Mouse (Mus musculus) heart, adult 2 months (tissue): ENCODE results near the gene Zbtb46. TPM values are rescaled to one million over a fixed set of nuclear protein-coding genes. Genes with fewer than 3 reads are reported as not detected.
A peak's percentile ranks its signal among the peaks of the same experiment; 100 is the strongest.

Experiments
- DNase-seq, 2 experiments: peaks; one replicate each; pipeline ENCODE4 v3.0.0; 2021
- H3K27ac ChIP-seq: fragments of 200-600 bp; 2 replicates; pipeline ENCODE4 v1.8.1; 2022
- H3K27me3 ChIP-seq: fragments of 200-500 bp; 2 replicates; pipeline ENCODE4 v1.6.1; 2012; ENCODE audit warnings: mild to moderate bottlenecking, low read length, inconsistent platforms, mixed read lengths; ENCODE audit not compliant: control insufficient read depth, insufficient read depth
- H3K36me3 ChIP-seq: fragments of 200-500 bp; 2 replicates; pipeline ENCODE4 v1.6.1; 2012; ENCODE audit warnings: low read length, inconsistent platforms; ENCODE audit not compliant: control insufficient read depth, insufficient read depth
- H3K4me1 ChIP-seq: fragments of 200-500 bp; 2 replicates; pipeline ENCODE4 v1.6.1; 2011; ENCODE audit warnings: low read length; ENCODE audit not compliant: control insufficient read depth, insufficient read depth
- H3K4me3 ChIP-seq: fragments of 200-600 bp; 2 replicates; pipeline ENCODE4 v1.8.1; 2022
- H3K79me2 ChIP-seq: fragments of 200-500 bp; replicated peaks from 2 replicates; pipeline ENCODE4 v1.6.1; 2012; ENCODE audit warnings: mild to moderate bottlenecking, inconsistent platforms, low read length, moderate library complexity, mixed read lengths; ENCODE audit not compliant: control insufficient read depth, insufficient read depth
- H3K9ac ChIP-seq: fragments of 200-500 bp; 2 replicates; pipeline ENCODE4 v1.6.1; 2012; ENCODE audit warnings: low read depth, mild to moderate bottlenecking, control low read depth, inconsistent platforms, low read length, mixed read lengths
- CTCF ChIP-seq: fragments of 200-600 bp; IDR thresholded peaks from 2 replicates; pipeline ENCODE4 v1.8.1; 2022; ENCODE audit warnings: antibody characterized with exemption, mild to moderate bottlenecking, moderate library complexity
- EP300 ChIP-seq: fragments of 200-500 bp; IDR thresholded peaks from 2 replicates; pipeline ENCODE4 v1.6.1; 2011; ENCODE audit warnings: low read depth, low read length, control low read depth; ENCODE audit not compliant: insufficient read depth
- POLR2A ChIP-seq: fragments of 200-500 bp; IDR thresholded peaks from 2 replicates; pipeline ENCODE4 v1.6.1; 2011; ENCODE audit warnings: mild to moderate bottlenecking, low read depth, low read length, control low read depth; ENCODE audit not compliant: insufficient read depth
- WGBS: fragments of 180-500 bp; shearing (Covaris S2); methylation state at CpG from one replicate; pipeline ENCODE4 v1.1.7; 2018; 5-methylcytosine and 5-hydroxymethylcytosine counted together
- intact Hi-C: fragments of 180-260 bp; cut with DNase I; formaldehyde crosslinking; loops from one replicate; pipeline ENCODE4 v1.15.1; 2025
- polyA plus RNA-seq: library from polyadenylated mRNA; depleted of rRNA; stranded (reverse); fragments of >200 nt; gene quantifications from 2 replicates; pipeline ENCODE4 v1.2.3, GENCODE M21; 2012
- total RNA-seq, 2 experiments: library from RNA; stranded (reverse); gene quantifications; 2 replicates each; pipeline ENCODE4 v1.2.3; 2021

Gene Zbtb46
- total and polyA plus RNA-seq, 3 experiments, result 8.3 to 13.2 (median 10.7) TPM

- Histone ChIP-seq H3K36me3 (no peaks in the 10 kb centered on the region; the same call in 1 of the 2 replicates), H3K4me3 (no peak overlapping the region), H3K27ac (no peak overlapping the region), H3K4me1 (no peaks in the 10 kb centered on the region), H3K79me2 (peaks cover 8% of the 10 kb centered on the region), H3K27me3 (no peaks in the 10 kb centered on the region), H3K9ac (no peak overlapping the region)
- no peak for TF ChIP-seq EP300
- peak; percentile 70 for TF ChIP-seq CTCF
- intact Hi-C loops, result no loop called here
- no peak for DNase-seq
- WGBS, result 93% methylated on average over 2 of the region's 2 CpGs
Observed at GRCm38 (mm10) chr2:181375787-181376186, 83.4 kb downstream of the Zbtb46 start.

- Histone ChIP-seq H3K27me3 (no peaks in the 10 kb centered on the region), H3K36me3 (peaks cover 13% of the 10 kb centered on the region), H3K9ac (no peak overlapping the region), H3K4me1 (peaks cover 2% of the 10 kb centered on the region), H3K27ac (no peak overlapping the region), H3K4me3 (no peak overlapping the region), H3K79me2 (peaks cover 12% of the 10 kb centered on the region)
- 88% methylated on average over 5 of the region's 5 CpGs for WGBS
- no peak for TF ChIP-seq POLR2A
- no peak for TF ChIP-seq EP300
- 0 out of 2 replicates have a peak, but pooled peaks have one; percentile 4 for TF ChIP-seq CTCF
- intact Hi-C loops, result no loop called here
- no peak for DNase-seq
Observed at GRCm38 (mm10) chr2:181370001-181370400, 89.2 kb downstream of the Zbtb46 start.

- peaks cover 13% of the 10 kb centered on the region for H3K36me3 ChIP-seq
- DNase-seq, result no peak
- under 1% methylated on average over 20 of the region's 20 CpGs for WGBS
- TF ChIP-seq POLR2A, result no peak
- TF ChIP-seq EP300, result no peak
- no peak for TF ChIP-seq CTCF
- H3K9ac ChIP-seq, result peak overlapping the region; percentile 98
- H3K27ac ChIP-seq, result peak overlapping the region; percentile 94
- H3K79me2 ChIP-seq, result peaks cover 4% of the 10 kb centered on the region
- H3K4me1 ChIP-seq, result peaks cover 5% of the 10 kb centered on the region
- intact Hi-C loops, result no loop called here
- no peaks in the 10 kb centered on the region for H3K27me3 ChIP-seq
- peak overlapping the region; percentile 85 for H3K4me3 ChIP-seq
Observed at GRCm38 (mm10) chr2:181365655-181366075, 93.6 kb downstream of the Zbtb46 start.

GRCm38 (mm10) chr2:181364860-181365596 is 94.2 kb downstream of the Zbtb46 start, which contains the start of the genes Zgpat and Arfrp1:
Gene Zgpat, plus strand, starts transcription at chr2:181364928.
Gene Arfrp1, minus strand, starts transcription at chr2:181365404.
- H3K4me1 ChIP-seq, result peaks cover 5% of the 10 kb centered on the region
- H3K79me2 ChIP-seq, result peaks cover 4% of the 10 kb centered on the region
- intact Hi-C loops, result no loop called here
- WGBS, result under 1% methylated on average over 70 of the region's 71 CpGs
- TF ChIP-seq CTCF (peak; percentile 13; the same call in 1 of the 2 replicates), POLR2A (peak; percentile 58; the same call in 1 of the 2 replicates), EP300 (no peak)
- H3K9ac ChIP-seq, result peak within 1 kb of the TSS; percentile 98
- H3K36me3 ChIP-seq, result peaks cover 13% of the 10 kb centered on the region
- DNase-seq, result peak; percentile 93 to 94
- H3K27ac ChIP-seq, result peak within 1 kb of the TSS; percentile 94
- H3K27me3 ChIP-seq, result no peaks in the 10 kb centered on the region
- H3K4me3 ChIP-seq, result peak within 1 kb of the TSS; percentile 85

- Histone ChIP-seq H3K4me3 (peak overlapping the region; percentile 85), H3K36me3 (peaks cover 13% of the 10 kb centered on the region), H3K9ac (peak overlapping the region; percentile 98), H3K27me3 (no peaks in the 10 kb centered on the region), H3K27ac (peak overlapping the region; percentile 94), H3K4me1 (peaks cover 5% of the 10 kb centered on the region), H3K79me2 (peaks cover 4% of the 10 kb centered on the region)
- no peak for DNase-seq
- intact Hi-C loops, result no loop called here
- WGBS, result 6% methylated on average over 14 of the region's 14 CpGs
- no peak for TF ChIP-seq POLR2A
- no peak for TF ChIP-seq EP300
- TF ChIP-seq CTCF, result no peak
Observed at GRCm38 (mm10) chr2:181364487-181364859, 94.8 kb downstream of the Zbtb46 start.

GRCm38 (mm10) chr2:181363946-181364345 is 95.3 kb downstream of the Zbtb46 start:
- Histone ChIP-seq H3K79me2 (peaks cover 4% of the 10 kb centered on the region), H3K4me1 (peaks cover 5% of the 10 kb centered on the region), H3K27me3 (no peaks in the 10 kb centered on the region), H3K9ac (no peak overlapping the region), H3K36me3 (peaks cover 10% of the 10 kb centered on the region), H3K27ac (no peak overlapping the region), H3K4me3 (no peak overlapping the region; the same call in 1 of the 2 replicates)
- TF ChIP-seq CTCF (no peak), EP300 (no peak)
- intact Hi-C loops, result no loop called here
- no peak for DNase-seq
- WGBS, result 64% methylated on average over 3 of the region's 3 CpGs
